22 mouse cellular contexts compared by ENCODE assay signal in genomic region chr16:33766757-33767156, GRCm38 (mm10). TPM values are rescaled to one million over a fixed set of nuclear protein-coding genes. Genes with fewer than 3 reads are reported as not detected.
DNase-seq lines count a peak whose midpoint lies in the region; ATAC-seq and TF ChIP-seq lines count a peak whose summit lies in the region.
"Had no signal": no experiment of that assay in that cellular context is flagged by ENCODE, and none has a peak within 500 bp of the region (broad histone marks: within the 10 kb centered on the region; RNA-seq: fewer than 3 reads in every experiment).

No protein-coding gene starts in this region.

- intact Hi-C loops in left cerebral cortex, postnatal 14 days (cut with DNase I) = no loop called here

- peaks cover 7% of the 10 kb centered on the region for H3K4me1 ChIP-seq in liver, postnatal 0 days (ENCODE audit: insufficient read depth)
- H3K4me1 ChIP-seq in liver, embryonic 12.5 days = peaks cover 55% of the 10 kb centered on the region

- H3K27me3 ChIP-seq in liver, postnatal 0 days (ENCODE audit: insufficient read depth, low read length) = no peaks in the 10 kb centered on the region
- H3K27me3 ChIP-seq in liver, embryonic 12.5 days (replicated peaks) = no peaks in the 10 kb centered on the region
- H3K27me3 ChIP-seq: embryonic facial prominence, embryonic 15.5 days; midbrain, embryonic 12.5 days; neural tube, embryonic 15.5 days had no signal

- TF ChIP-seq CTCF in liver, postnatal 0 days (IDR thresholded peaks at IDR 0.05; ENCODE audit: low read depth) = no peak

- no peak overlapping the region for H3K4me2 ChIP-seq in liver, postnatal 0 days (ENCODE audit: low read depth, low read length)
- H3K4me2 ChIP-seq in liver, embryonic 12.5 days = peak overlapping the region; percentile 52
- H3K4me2 ChIP-seq: embryonic facial prominence, embryonic 15.5 days; heart, embryonic 11.5 days; hindbrain, embryonic 14.5 days; midbrain, embryonic 12.5 days; neural tube, embryonic 15.5 days had no signal

- H3K9ac ChIP-seq in liver, postnatal 0 days (replicated peaks) = no peak overlapping the region
- no peak overlapping the region for H3K9ac ChIP-seq in liver, embryonic 12.5 days
- H3K9ac ChIP-seq: embryonic facial prominence, embryonic 15.5 days; hindbrain, embryonic 14.5 days; midbrain, embryonic 12.5 days; neural tube, embryonic 15.5 days had no signal

- peaks cover 10% of the 10 kb centered on the region for H3K36me3 ChIP-seq in liver, postnatal 0 days (replicated peaks; ENCODE audit: insufficient read depth, low read length)
- peaks cover 21% of the 10 kb centered on the region; the same call in 1 of the 2 replicates for H3K36me3 ChIP-seq in liver, embryonic 12.5 days
- H3K36me3 ChIP-seq: embryonic facial prominence, embryonic 15.5 days; neural tube, embryonic 15.5 days had no signal

- peak; percentile 17 for DNase-seq in liver
- DNase-seq in liver, postnatal 0 days = no peak
- DNase-seq in adrenal gland, adult 2 months = peak; percentile 62
- no peak for DNase-seq in left cerebral cortex, postnatal 14 days (ENCODE audit: low spot score in 2 of 2)
- DNase-seq in heart, postnatal 4 days = no peak
- DNase-seq: cerebellum, adult 9-11 months; embryo, embryonic 11 days; heart, postnatal 14 days; kidney, adult 11 months; kidney, postnatal 14 days; lung, postnatal 36 days; retina, postnatal 1 day; thymus, postnatal 14 days had no signal

- no peak overlapping the region for H3K4me3 ChIP-seq in liver, postnatal 0 days (ENCODE audit: low read depth, low read length)
- H3K4me3 ChIP-seq in liver, embryonic 12.5 days = peak overlapping the region; percentile 18; the same call in 1 of the 2 replicates
- H3K4me3 ChIP-seq: embryonic facial prominence, embryonic 15.5 days; left cerebral cortex, adult 2 months; midbrain, embryonic 12.5 days; neural tube, embryonic 15.5 days had no signal

- WGBS in liver, postnatal 0 days (ENCODE audit: insufficient replicate concordance) = 74% methylated on average over 15 of the region's 15 CpGs
- WGBS in liver, embryonic 12.5 days (ENCODE audit: insufficient replicate concordance) = 50% methylated on average over 15 of the region's 15 CpGs

- H3K27ac ChIP-seq in liver, postnatal 0 days (ENCODE audit: low read depth) = no peak overlapping the region
- H3K27ac ChIP-seq in liver, embryonic 12.5 days = no peak overlapping the region
- H3K27ac ChIP-seq: embryonic facial prominence, embryonic 15.5 days; hindbrain, embryonic 14.5 days; left cerebral cortex, adult 2 months; midbrain, embryonic 12.5 days; neural tube, embryonic 15.5 days had no signal

- no peak for TF ChIP-seq EP300 in liver, postnatal 0 days (IDR thresholded peaks at IDR 0.05; ENCODE audit: low read depth)

- H3K9me3 ChIP-seq in liver, postnatal 0 days (ENCODE audit: low read length) = no peaks in the 10 kb centered on the region
- H3K9me3 ChIP-seq in liver, embryonic 12.5 days (replicated peaks) = no peaks in the 10 kb centered on the region
- H3K9me3 ChIP-seq: embryonic facial prominence, embryonic 15.5 days; midbrain, embryonic 12.5 days; neural tube, embryonic 15.5 days had no signal

- no peak for ATAC-seq in liver, postnatal 0 days
- ATAC-seq in liver, embryonic 12.5 days = peak; percentile 59
- ATAC-seq in megakaryocyte progenitor cell, adult 5-6 weeks (replicated peaks; ENCODE audit: poor library complexity) = no peak

RNA-seq across cellular contexts. Expression of gene Muc13, which starts 27.1 kb away (rescaled TPM):
- polyA plus RNA-seq in liver, postnatal 0 days (2015; fragmentation: Nextera tagmentation; extraction: Ambion mirVana) = 1.2 TPM in 2 replicates
- total RNA-seq in adrenal gland, adult 2 months (2021) = not detected
- polyA plus RNA-seq in adrenal gland, adult 2 months (2012; rRNA removed) = 0.06 and 0.13 TPM in 2 replicates
- polyA plus RNA-seq in liver, embryonic 12.5 days (2016; fragmentation: Nextera tagmentation; extraction: Ambion mirVana) = 5.2 and 5.5 TPM in 2 replicates
- total RNA-seq in left cerebral cortex, postnatal 14 days (2021) = not detected
- total RNA-seq in heart, postnatal 4 days (2021) = under 1 TPM; 0.12 to 0.20 TPM
- 52.3 and 76.8 TPM in 2 replicates for total RNA-seq in megakaryocyte progenitor cell, adult 5-6 weeks (2015)
- total RNA-seq in megakaryocyte progenitor cell, adult 5-6 weeks (2017) = 41.4 and 61.6 TPM in 2 replicates
- total RNA-seq: layer of hippocampus, adult 8-10 months had no signal
- polyA plus RNA-seq: hindbrain, embryonic 14.5 days; neural tube, embryonic 15.5 days had no signal

Comparison
In these comparisons a context has a peak if more than half of its experiments do, and no peak if none do; other contexts are left out.
1. DNase-seq: peak in liver (single experiment) and adrenal gland, adult 2 months (single experiment); none in liver, postnatal 0 days (single experiment), left cerebral cortex, postnatal 14 days (0 of 2) and heart, postnatal 4 days (single experiment).
2. RNA of gene Muc13, which starts 27.1 kb away (total RNA-seq): 41.4 to 76.8 TPM in megakaryocyte progenitor cell, adult 5-6 weeks; 0.12 to 0.20 TPM in heart, postnatal 4 days, not detected in adrenal gland, adult 2 months and not detected in left cerebral cortex, postnatal 14 days; every median in the first group is over 10 times any median in the second.